Mouse (Mus musculus): ENCODE measurements at regions not wholly inside any gene's neighbourhood (a gene's known extent, or its start where the extent isn't known, plus 50 kb on each side); places are given as distances from the start of the nearest gene placed in this dataset.

GRCm38 (mm10) chr2:145056762-145057161, 110.8 kb upstream of the Slc24a3 start:
- no peak overlapping the region for H3K27ac ChIP-seq (ENCODE audit: insufficient read depth, low read length)

DNA sequence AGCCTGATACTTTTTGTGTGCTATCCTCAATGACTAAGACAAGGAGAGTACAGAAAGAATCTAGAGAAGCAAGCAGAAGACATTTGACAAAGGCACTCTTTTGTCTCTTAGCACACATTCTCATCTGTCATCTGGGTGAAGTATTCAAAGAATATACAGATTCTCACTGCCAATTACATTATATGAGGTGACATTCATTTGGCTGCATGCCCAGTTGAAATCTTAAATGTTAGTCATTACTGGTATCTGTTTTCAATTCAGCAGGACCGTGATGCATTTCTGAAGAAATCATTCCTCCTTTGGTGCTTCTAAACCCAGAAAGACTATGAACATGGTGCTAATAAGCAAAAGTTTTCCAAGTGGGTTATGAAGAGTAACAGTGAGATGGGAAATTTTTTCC, 97.6 kb upstream of the Slc24a3 start:
- Histone ChIP-seq H3K27ac (ENCODE audit: insufficient read depth, low read length) (no peak overlapping the region), H3K4me3 (ENCODE audit: insufficient read depth, low read length) (no peak overlapping the region), H3K4me1 (ENCODE audit: control insufficient read depth, insufficient read depth, low read length) (no peaks in the 10 kb centered on the region)
- TF ChIP-seq CTCF (IDR thresholded peaks at IDR 0.05; ENCODE audit: borderline replicate concordance, insufficient read depth, low read length) (no peak), POLR2A (IDR thresholded peaks at IDR 0.05; ENCODE audit: low read depth, low read length) (no peak)

More at GRCm38 (mm10) chr2:145056762-145057161, 110.8 kb upstream of the Slc24a3 start:
- Histone ChIP-seq H3K4me1 (ENCODE audit: control insufficient read depth, insufficient read depth, low read length) (no peaks in the 10 kb centered on the region), H3K4me3 (ENCODE audit: insufficient read depth, low read length) (no peak overlapping the region)
- no peak for TF ChIP-seq CTCF (IDR thresholded peaks at IDR 0.05; ENCODE audit: borderline replicate concordance, insufficient read depth, low read length)
- no peak for TF ChIP-seq POLR2A (IDR thresholded peaks at IDR 0.05; ENCODE audit: low read depth, low read length)

GRCm38 (mm10) chr2:145081926-145082325, 85.6 kb upstream of the Slc24a3 start:
- Histone ChIP-seq H3K27ac (ENCODE audit: insufficient read depth, low read length) (no peak overlapping the region), H3K4me3 (ENCODE audit: insufficient read depth, low read length) (no peak overlapping the region), H3K4me1 (ENCODE audit: control insufficient read depth, insufficient read depth, low read length) (no peaks in the 10 kb centered on the region)
- TF ChIP-seq CTCF (IDR thresholded peaks at IDR 0.05; ENCODE audit: borderline replicate concordance, insufficient read depth, low read length) (no peak), POLR2A (IDR thresholded peaks at IDR 0.05; ENCODE audit: low read depth, low read length) (no peak)

GRCm38 (mm10) chr2:145084621-145085020, 82.9 kb upstream of the Slc24a3 start:
- H3K4me1 ChIP-seq (ENCODE audit: control insufficient read depth, insufficient read depth, low read length): no peaks in the 10 kb centered on the region

DNA sequence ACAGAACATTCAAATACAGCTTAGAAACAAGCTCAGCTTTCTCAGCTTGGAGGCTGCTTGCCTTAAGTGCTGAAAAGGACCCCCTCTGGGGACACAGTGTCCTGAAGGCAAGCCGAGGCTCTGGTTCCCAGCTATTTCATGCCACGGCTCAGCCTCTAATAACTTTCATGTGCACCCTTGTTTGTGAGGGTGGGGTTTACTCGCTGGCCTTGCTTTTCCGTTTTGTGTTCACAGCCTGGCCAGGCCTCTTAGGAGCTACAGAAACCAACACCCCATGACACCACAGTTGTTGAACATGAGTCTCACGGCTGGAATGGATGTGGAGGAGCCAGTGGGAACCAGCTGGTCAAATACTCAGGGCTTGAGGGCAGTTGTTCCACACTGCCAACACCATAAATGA, 81.4 kb upstream of the Slc24a3 start:
- TF ChIP-seq POLR2A (IDR thresholded peaks at IDR 0.05; ENCODE audit: low read depth, low read length): no peak
- TF ChIP-seq CTCF (IDR thresholded peaks at IDR 0.05; ENCODE audit: borderline replicate concordance, insufficient read depth, low read length): no peak
- H3K4me1 ChIP-seq (ENCODE audit: control insufficient read depth, insufficient read depth, low read length): no peaks in the 10 kb centered on the region
- no peak overlapping the region for H3K4me3 ChIP-seq (ENCODE audit: insufficient read depth, low read length)
- H3K27ac ChIP-seq (ENCODE audit: insufficient read depth, low read length): no peak overlapping the region

More at GRCm38 (mm10) chr2:145084621-145085020, 82.9 kb upstream of the Slc24a3 start:
- TF ChIP-seq CTCF (IDR thresholded peaks at IDR 0.05; ENCODE audit: borderline replicate concordance, insufficient read depth, low read length): no peak
- no peak for TF ChIP-seq POLR2A (IDR thresholded peaks at IDR 0.05; ENCODE audit: low read depth, low read length)
- H3K27ac ChIP-seq (ENCODE audit: insufficient read depth, low read length): no peak overlapping the region
- no peak overlapping the region for H3K4me3 ChIP-seq (ENCODE audit: insufficient read depth, low read length)

DNA sequence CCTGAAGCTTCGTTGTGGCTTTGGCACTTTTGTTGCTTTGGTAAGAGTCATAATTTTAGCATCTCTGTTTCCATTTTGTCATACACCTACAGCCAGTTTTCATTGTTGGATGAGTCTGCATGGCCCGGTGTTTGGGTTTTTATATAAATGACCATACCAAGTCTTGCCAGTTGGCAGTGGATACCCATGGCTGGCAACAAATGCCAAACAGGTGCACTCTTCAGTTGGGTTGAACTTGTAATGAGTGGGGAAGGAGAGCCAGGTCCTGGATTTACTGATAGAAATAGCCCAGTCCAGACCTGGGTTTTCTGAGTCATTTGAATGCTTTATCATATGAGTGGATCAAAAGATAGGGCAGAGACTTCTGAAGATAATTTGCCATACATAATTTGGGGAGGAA, 64.3 kb upstream of the Slc24a3 start:
- H3K27ac ChIP-seq (ENCODE audit: insufficient read depth, low read length): no peak overlapping the region
- H3K4me3 ChIP-seq (ENCODE audit: insufficient read depth, low read length): no peak overlapping the region
- no peaks in the 10 kb centered on the region for H3K4me1 ChIP-seq (ENCODE audit: control insufficient read depth, insufficient read depth, low read length)
- TF ChIP-seq POLR2A (IDR thresholded peaks at IDR 0.05; ENCODE audit: low read depth, low read length) (no peak), CTCF (IDR thresholded peaks at IDR 0.05; ENCODE audit: borderline replicate concordance, insufficient read depth, low read length) (no peak)

GRCm38 (mm10) chr2:145111615-145112014, 55.9 kb upstream of the Slc24a3 start:
- Histone ChIP-seq H3K4me3 (ENCODE audit: insufficient read depth, low read length) (no peak overlapping the region), H3K27ac (ENCODE audit: insufficient read depth, low read length) (no peak overlapping the region), H3K4me1 (ENCODE audit: control insufficient read depth, insufficient read depth, low read length) (no peaks in the 10 kb centered on the region)
- TF ChIP-seq CTCF (IDR thresholded peaks at IDR 0.05; ENCODE audit: borderline replicate concordance, insufficient read depth, low read length) (no peak), POLR2A (IDR thresholded peaks at IDR 0.05; ENCODE audit: low read depth, low read length) (no peak)

GRCm38 (mm10) chr2:145115043-145115442, 52.5 kb upstream of the Slc24a3 start:
- TF ChIP-seq CTCF (IDR thresholded peaks at IDR 0.05; ENCODE audit: borderline replicate concordance, insufficient read depth, low read length) (no peak), POLR2A (IDR thresholded peaks at IDR 0.05; ENCODE audit: low read depth, low read length) (no peak)

More at GRCm38 (mm10) chr2:145115043-145115442, 52.5 kb upstream of the Slc24a3 start:
- H3K4me1 ChIP-seq (ENCODE audit: control insufficient read depth, insufficient read depth, low read length): no peaks in the 10 kb centered on the region
- no peak overlapping the region for H3K4me3 ChIP-seq (ENCODE audit: insufficient read depth, low read length)
- no peak overlapping the region for H3K27ac ChIP-seq (ENCODE audit: insufficient read depth, low read length)

Data from embryonic fibroblast, embryonic 13.5 days (primary cell).